Mouse (Mus musculus) myocyte (in vitro differentiated cells): ENCODE measurements at regions not wholly inside any gene's neighbourhood (a gene's known extent, or its start where the extent isn't known, plus 50 kb on each side); places are given as distances from the start of the nearest gene placed in this dataset.

Source experiments
- CEBPB ChIP-seq: IDR thresholded peaks from 2 replicates; pipeline ENCODE4 v1.6.1; 2011; ENCODE audit warnings: mild to moderate bottlenecking, moderate library complexity; ENCODE audit not compliant: poor library complexity, insufficient read depth, severe bottlenecking
- E2F4 ChIP-seq: IDR thresholded peaks from one replicate; pipeline ENCODE4 v1.6.1; 2011; ENCODE audit warnings: mild to moderate bottlenecking, control low read depth, moderate library complexity; ENCODE audit not compliant: insufficient read depth
- MAX ChIP-seq: IDR thresholded peaks from one replicate; pipeline ENCODE4 v1.6.1; 2011; ENCODE audit warnings: low read depth, mild to moderate bottlenecking, control low read depth
- MYOG ChIP-seq, 3 experiments: IDR thresholded peaks; one replicate each; pipeline ENCODE4 v1.6.1; 2011; ENCODE audit warnings: control low read depth in 2 of 3, low read depth in 2 of 3, mild to moderate bottlenecking in 2 of 3; ENCODE audit not compliant: insufficient read length in 2 of 3, control insufficient read depth in 1 of 3, insufficient read depth in 1 of 3
- POLR2A ChIP-seq: IDR thresholded peaks from one replicate; pipeline ENCODE4 v1.6.1; 2011; ENCODE audit warnings: low read depth, mild to moderate bottlenecking, control low read depth, moderate library complexity; ENCODE audit not compliant: insufficient read length
- POLR2AphosphoS2 ChIP-seq: IDR thresholded peaks from one replicate; pipeline ENCODE4 v1.6.1; 2011; ENCODE audit warnings: low read depth, control low read depth; ENCODE audit not compliant: insufficient read length
- REST ChIP-seq: IDR thresholded peaks from one replicate; pipeline ENCODE4 v1.6.1; 2011; ENCODE audit warnings: mild to moderate bottlenecking, control low read depth, moderate library complexity; ENCODE audit not compliant: insufficient read depth, insufficient read length
- TCF12 ChIP-seq: IDR thresholded peaks from one replicate; pipeline ENCODE4 v1.6.1; 2011; ENCODE audit warnings: mild to moderate bottlenecking, control low read depth; ENCODE audit not compliant: poor library complexity, insufficient read depth, severe bottlenecking
- TCF3 ChIP-seq: IDR thresholded peaks from one replicate; pipeline ENCODE4 v1.6.1; 2011; ENCODE audit warnings: low read depth, control low read depth; ENCODE audit not compliant: insufficient read length
- USF1 ChIP-seq: IDR thresholded peaks from one replicate; pipeline ENCODE4 v1.6.1; 2011; ENCODE audit warnings: low read depth, mild to moderate bottlenecking, control low read depth, moderate library complexity

GRCm38 (mm10) chr13:90402061-90402460 lies 312.7 kb upstream of the Xrcc4 start:
- TF ChIP-seq MAX: no peak
- TF ChIP-seq CEBPB: no peak
- no peak for TF ChIP-seq TCF12
- no peak for TF ChIP-seq POLR2A
- TF ChIP-seq REST: no peak
- TF ChIP-seq USF1: no peak
- TF ChIP-seq E2F4: no peak
- TF ChIP-seq TCF3: no peak
- no peak for TF ChIP-seq MYOG (IDR thresholded peaks at IDR 0.05; ENCODE audit: control insufficient read depth in 1 of 3, insufficient read depth in 1 of 3, insufficient read length in 2 of 3, low read depth in 2 of 3)
- no peak for TF ChIP-seq POLR2AphosphoS2
